Mouse (Mus musculus): ENCODE data around the gene Tubg2.

Tubg2 gene

DNA sequence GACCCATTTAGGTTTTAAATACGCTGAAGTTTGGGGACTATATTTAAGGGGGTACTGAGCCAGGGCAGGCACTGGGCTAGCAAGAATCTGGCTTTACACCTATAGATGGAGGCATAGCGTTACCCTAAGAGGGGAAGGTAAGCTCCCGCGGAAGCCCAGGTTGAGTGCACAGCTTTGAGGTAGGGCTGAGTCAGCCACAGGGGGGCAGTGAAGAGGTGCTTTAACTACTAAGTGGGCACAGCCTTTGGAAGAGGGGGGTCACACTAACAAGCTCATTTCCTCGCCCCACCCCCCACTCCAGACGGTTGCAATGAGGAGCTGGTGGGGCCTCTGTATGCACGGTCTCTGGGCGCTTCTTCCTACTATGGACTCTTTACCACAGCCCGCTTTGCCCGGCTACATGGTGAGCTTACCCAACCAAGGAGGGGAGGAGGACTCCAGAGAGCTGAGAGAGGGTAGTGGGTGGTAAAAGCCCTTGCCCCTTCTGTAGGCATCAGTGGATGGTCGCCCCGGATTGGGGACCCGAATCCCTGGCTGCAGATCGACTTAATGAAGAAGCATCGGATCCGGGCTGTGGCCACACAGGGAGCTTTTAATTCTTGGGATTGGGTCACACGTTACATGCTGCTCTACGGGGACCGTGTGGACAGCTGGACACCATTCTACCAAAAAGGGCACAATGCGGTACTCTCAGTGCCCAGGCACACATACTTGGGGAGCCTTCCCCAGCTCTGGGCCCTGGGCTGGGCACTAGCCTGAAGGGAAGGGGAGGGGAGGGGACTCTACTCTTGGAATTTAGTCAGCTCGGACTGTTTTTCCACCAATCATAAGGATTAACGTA is 21.4 kb downstream of the Tubg2 start:
- intact Hi-C loops (cut with DNase I), result loop anchor here (5.0 kb wide), 1 partner anchor 80 kb away; the partner anchor contains the start of gene Psmc3ip

- intact Hi-C loops (cut with DNase I), result loop anchor here (5.0 kb wide), 1 partner anchor 81 kb away; the partner anchor contains the start of gene Psmc3ip
Measured at GRCm38 (mm10) chr11:101178061-101179058, 22.7 kb downstream of the Tubg2 start.

- intact Hi-C loops (cut with DNase I), result loop anchor here (5.0 kb wide), 1 partner anchor 82 kb away; the partner anchor contains the start of gene Psmc3ip
Measured at GRCm38 (mm10) chr11:101179306-101179705, 23.6 kb downstream of the Tubg2 start.

DNA sequence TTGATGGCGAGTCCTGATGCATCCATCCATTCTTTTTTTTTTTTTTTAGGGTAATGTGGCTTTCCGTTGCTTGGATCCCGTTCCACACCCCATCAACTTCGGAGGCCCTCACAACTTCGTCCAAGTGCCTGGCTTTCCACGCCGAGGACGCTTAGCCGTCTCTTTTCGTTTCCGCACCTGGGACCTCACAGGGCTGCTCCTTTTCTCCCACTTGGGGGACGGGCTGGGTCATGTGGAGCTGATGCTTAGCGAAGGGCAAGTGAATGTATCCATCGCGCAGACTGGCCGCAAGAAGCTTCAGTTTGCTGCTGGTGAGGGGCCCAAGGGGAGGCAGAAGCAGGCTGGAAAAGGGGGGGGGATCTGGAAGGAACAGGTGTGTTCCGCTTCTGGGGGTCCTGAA is 24.6 kb downstream of the Tubg2 start:
- intact Hi-C loops (cut with DNase I), result loop anchor here (5.0 kb wide), 1 partner anchor 198 kb away; no protein-coding TSS in a partner anchor

DNA sequence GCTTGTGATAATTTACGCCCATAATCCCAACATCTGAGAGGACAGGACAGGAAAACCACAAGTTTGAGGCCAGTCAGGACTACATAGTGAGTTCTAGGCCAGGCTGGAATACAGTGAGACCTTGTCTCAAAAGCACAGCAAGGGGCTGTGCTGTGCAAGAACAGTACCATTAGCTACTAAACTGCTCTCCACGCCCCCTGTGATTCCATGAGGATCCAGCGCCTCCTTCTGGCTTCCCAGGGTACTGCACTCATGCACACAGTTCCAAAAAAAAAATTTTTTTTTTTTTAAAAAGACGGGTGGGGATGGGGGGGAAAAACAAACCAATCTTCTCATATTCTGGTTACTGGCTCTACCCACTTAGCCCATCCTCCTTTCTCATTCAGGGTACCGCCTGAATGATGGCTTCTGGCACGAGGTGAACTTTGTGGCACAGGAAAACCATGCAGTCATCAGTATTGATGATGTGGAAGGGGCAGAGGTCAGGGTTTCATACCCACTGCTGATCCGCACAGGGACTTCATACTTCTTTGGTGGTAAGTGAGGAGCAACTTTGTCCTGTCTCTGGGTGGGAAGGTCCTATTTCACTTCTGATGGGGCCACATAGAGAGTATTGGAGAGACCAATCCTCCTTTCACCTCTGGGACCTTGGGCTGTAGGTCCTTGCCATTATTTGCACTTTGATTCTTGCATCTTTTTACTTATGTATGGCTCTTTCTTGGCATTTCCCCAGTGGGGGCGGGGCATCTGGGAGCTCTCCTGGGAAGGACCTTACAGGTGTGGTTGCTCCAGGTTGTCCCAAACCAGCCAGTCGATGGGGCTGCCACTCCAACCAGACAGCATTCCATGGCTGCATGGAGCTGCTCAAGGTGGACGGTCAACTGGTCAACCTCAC is 25.4 kb downstream of the Tubg2 start:
- intact Hi-C loops (cut with DNase I), result loop anchor here (5.0 kb wide), 1 partner anchor 199 kb away; no protein-coding TSS in a partner anchor

DNA sequence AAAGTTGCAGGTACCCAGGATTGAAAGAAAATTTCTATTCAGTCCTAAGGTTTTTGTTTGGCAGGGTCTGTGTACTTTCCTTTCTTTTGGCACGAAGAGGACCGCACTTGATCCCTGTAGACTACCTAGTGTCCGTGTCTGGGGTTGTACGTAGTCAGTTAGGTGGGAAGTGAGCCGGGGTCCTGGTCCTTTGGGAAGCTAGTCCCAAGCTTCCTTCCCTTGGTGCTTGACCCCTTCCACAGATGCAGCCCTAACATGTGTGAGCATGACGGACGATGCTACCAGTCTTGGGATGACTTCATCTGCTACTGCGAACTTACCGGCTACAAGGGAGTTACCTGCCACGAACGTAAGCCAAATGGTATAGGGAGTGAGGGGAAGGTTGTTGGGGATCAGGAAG is 26.3 kb downstream of the Tubg2 start:
- intact Hi-C loops (cut with DNase I), result loop anchor here (5.0 kb wide), 1 partner anchor 200 kb away; no protein-coding TSS in a partner anchor

GRCm38 (mm10) chr11:101182771-101183517 is 27.2 kb downstream of the Tubg2 start:
- intact Hi-C loops (cut with DNase I), result loop anchor here (5.0 kb wide), 1 partner anchor 201 kb away; no protein-coding TSS in a partner anchor

- intact Hi-C loops (cut with DNase I), result loop anchor here (5.0 kb wide), 1 partner anchor 203 kb away; no protein-coding TSS in a partner anchor
Measured at GRCm38 (mm10) chr11:101184984-101185383, 29.3 kb downstream of the Tubg2 start.

DNA sequence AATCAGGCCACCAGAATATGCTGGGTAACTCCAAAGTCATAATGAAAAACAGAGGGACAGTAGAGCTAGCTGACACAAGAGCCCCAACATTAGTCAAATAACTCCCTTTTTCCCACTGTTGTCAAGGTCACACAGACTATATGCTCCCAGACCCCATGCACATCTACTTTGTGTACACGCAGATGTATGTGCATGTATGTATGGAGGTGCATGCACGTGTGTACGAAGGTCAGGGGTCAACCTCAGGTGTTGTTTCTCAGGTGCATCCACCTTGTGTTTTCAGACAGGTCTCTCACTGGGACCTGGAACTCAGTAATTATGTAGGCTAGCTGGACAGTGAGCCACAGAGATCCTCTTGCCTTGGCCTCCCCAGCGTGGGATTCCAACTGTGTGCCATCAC is 29.7 kb downstream of the Tubg2 start:
- intact Hi-C loops (cut with DNase I), result no loop called here

DNA sequence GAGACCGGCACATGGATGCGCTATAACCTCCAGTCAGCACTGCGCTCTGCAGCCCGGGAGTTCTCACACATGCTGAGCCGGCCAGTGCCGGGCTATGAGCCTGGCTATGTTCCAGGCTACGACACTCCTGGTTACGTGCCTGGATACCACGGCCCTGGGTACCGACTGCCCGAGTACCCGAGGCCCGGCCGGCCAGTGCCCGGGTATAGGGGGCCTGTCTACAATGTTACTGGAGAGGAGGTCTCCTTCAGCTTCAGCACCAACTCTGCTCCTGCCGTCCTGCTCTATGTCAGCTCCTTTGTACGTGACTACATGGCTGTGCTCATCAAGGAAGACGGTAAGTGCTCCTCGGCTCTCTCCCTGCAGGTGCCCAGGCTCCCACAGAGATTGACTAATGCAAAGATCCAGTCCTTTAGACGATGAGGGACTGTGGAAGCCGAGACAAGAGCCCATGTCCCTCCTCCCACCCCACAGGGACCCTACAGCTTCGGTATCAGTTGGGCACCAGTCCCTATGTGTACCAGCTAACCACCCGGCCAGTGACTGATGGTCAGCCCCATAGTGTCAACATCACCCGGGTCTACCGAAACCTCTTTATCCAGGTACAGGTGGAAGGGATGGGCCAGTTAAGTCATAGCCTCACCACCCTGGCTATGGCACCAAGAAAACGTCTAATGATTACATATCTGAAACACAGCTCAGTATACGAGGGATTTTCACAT is 31.0 kb downstream of the Tubg2 start:
- intact Hi-C loops (cut with DNase I), result no loop called here

DNA sequence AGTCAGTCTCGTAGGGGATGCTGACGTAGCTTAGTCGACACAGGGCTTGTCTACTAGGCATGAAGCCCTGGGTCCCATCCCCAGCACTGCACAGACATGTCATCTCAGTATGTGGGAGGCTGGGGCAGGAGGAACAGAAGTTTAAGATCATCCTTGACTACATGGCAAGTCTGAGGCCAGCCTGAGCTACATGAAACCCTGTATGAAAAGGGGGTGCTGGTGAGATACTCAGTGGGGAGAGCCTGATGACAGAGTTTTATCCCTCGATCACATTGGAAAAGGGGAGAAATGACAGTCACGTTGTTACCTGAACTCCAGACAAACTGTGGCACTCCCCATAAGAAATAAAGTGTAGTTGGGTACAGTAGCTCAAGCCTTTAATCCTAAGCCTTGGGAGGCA is 31.8 kb downstream of the Tubg2 start:
- intact Hi-C loops (cut with DNase I), result no loop called here

GRCm38 (mm10) chr11:101188166-101188805 is 32.6 kb downstream of the Tubg2 start:
- intact Hi-C loops (cut with DNase I), result no loop called here

DNA sequence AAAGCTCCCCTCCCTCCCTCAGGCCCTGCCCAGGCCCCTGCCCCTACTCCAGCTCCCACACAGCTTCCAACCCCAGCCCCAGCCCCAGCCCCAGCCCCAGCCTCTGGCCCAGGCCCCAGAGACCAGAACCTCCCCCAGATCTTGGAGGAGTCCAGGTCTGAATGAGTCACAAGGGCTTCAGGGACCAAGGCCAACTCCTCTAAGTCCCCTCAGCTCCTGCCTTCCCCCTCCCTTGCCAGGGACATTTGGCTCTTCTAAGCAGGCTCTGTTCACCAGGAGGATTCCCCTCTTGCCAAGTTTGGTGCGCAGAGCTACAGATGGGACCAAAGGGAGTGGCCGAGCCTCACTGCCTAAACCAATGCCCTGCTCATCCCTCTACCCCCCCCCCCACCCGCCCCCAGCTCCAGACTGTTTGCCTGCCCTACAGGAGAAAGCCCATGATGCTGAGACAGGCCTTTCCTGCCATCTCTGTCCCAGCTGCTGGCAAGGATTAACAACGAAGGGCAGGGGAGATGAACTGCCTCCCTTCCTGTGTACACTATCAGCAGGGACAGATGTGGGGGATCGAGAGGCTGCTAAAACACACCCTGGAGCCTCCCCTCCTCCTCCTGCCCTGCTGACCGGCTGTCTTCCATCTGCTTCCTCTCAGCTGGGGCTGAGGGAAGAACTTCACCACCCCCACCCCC is 33.9 kb downstream of the Tubg2 start:
- intact Hi-C loops (cut with DNase I), result no loop called here

DNA sequence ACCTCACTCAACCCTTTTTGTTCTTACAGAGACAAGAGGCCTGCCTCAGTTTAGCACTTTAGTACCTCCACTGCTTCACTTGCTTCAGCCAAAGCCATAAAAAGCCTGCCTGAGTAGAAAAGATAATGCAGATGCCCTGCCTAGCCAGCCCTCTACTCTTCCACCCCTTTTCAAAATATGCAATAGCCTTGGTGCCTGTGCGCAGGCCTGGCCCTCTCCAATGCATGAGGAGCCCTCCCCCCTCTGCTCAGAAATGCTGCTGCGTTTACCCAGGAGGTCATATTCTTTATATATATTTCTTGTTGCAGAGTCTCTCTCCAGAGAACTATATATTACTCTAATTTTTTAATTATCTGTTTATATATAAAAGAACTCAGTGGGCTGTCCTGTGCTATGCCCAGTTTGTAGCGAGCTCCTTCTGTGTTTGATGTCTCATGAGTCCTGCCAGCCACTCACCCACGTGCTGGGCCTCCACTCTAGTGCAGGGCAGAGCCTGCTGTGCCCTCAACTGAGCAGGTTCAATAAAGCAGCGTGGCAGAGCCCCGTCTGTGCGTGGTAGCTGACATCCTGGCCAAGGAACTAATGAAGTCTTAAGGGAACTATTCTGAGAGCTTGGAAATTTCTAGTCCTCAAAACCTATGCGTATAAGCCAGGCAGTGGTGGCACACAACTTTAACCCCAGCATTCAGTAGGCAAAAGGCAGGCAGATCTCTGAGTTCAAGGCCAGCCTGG is 34.6 kb downstream of the Tubg2 start:
- intact Hi-C loops (cut with DNase I), result no loop called here

DNA sequence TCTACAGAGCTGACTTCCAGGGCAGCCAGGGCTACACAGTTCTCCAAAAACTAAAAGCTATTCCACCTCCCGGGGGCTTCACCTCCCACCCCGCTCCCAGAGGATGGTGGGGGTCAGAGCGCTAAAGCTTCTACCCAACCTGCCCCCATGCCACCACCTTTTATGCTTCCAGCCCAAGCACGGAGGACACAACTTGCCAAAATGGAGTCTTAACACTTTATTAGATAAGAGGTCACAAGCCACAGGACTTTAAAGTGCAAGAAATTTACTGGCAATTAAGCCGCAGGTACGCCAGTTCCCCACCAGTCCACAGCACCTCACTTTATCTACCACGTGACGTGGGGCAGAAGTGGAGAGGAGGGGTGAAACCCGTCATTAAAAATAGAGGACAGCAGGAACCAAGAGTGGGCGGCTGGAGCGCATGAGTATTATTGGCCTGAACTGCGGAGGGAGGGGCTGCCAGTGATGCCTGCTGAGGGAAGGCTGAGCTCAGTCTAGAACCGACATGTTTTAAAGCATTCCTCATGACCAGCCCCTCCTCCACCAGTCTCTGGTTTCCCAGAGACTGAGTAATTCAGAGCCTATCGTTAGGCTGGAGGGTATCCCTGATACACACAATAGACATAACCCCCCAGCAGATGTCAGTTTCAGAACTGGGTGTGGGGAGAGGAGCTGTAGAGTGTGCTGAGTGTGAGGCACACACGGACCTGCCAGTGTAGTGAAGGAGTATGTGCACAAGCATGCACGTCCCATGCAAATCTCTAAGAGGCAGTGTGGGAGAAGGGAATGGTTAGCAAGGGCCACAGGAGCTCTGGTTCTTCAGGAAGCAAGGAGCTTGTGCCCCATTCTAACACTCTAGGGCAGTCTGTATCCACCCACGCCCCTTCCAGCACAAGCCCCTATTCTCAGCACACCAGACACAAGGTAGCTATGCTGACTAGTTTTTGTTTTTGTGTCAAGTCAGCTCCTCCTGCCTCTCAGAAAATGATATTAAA is 35.5 kb downstream of the Tubg2 start:
- intact Hi-C loops (cut with DNase I), result no loop called here

DNA sequence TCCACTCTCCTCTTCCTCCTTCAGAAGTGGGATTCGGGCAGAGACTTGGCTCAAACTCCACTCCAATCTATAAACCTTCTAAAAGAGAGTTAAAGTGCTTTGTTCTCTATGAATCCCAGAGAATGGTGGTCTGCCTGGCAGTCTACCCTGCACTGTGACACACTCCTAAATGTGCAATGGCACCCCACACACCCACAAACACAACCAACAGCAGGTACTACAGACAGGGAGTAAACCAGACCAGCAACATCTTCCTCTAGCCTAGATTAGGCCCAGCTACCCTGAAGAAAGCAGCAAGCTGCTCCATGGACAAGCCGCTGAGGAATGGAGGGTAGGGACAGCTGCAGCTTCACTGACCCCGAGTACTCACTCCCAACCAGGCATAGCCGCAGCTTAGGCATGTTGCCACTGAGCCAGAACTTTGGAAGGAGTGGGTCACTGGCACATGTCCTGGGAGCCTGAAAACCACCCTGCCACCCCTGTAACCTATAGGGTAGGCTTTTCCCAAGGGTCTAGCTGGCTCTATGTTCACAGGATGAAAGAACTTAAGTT is 36.3 kb downstream of the Tubg2 start:
- intact Hi-C loops (cut with DNase I), result no loop called here

Measured in adrenal gland (tissue).